Mouse (Mus musculus) cerebellum, postnatal 36 days (tissue): ENCODE data around the gene Calb2.

Source experiments
- DNase-seq, 2 experiments: peaks; one replicate each; pipeline ENCODE4 v3.0.0; 2021 to 2022; ENCODE audit warnings: mixed read lengths in 2 of 2

The Calb2 gene

GRCm38 (mm10) chr8:110168046-110168445 is at the start of gene Calb2:
TSS of gene Calb2 (minus strand) at chr8:110168210.
- DNase-seq = peak; percentile 90 to 93

GRCm38 (mm10) chr8:110217681-110218131 is 49.7 kb upstream of the Calb2 start:
- DNase-seq = peak; percentile 100

GRCm38 (mm10) chr8:110217198-110217597 is 49.2 kb upstream of the Calb2 start:
- DNase-seq = peak in 1 of 2 experiments; percentile 6

- no peak for DNase-seq
Measured at GRCm38 (mm10) chr8:110216253-110216652, 48.2 kb upstream of the Calb2 start.

- DNase-seq = no peak
Measured at GRCm38 (mm10) chr8:110215365-110215764, 47.4 kb upstream of the Calb2 start, which contains the start of gene Cmtr2. TSS of gene Cmtr2 (plus strand) at chr8:110215665.

- DNase-seq = peak in 1 of 2 experiments; percentile 23
Measured at GRCm38 (mm10) chr8:110201806-110202205, 33.8 kb upstream of the Calb2 start.

- no peak for DNase-seq
Measured at GRCm38 (mm10) chr8:110196678-110197077, 28.7 kb upstream of the Calb2 start.

GRCm38 (mm10) chr8:110188961-110189750 is 21.1 kb upstream of the Calb2 start:
- DNase-seq = no peak

- no peak for DNase-seq
Measured at GRCm38 (mm10) chr8:110185538-110185937, 17.5 kb upstream of the Calb2 start.

- no peak for DNase-seq
Measured at GRCm38 (mm10) chr8:110183748-110184147, 15.7 kb upstream of the Calb2 start.

GRCm38 (mm10) chr8:110182735-110183367 is 14.8 kb upstream of the Calb2 start:
- no peak for DNase-seq

GRCm38 (mm10) chr8:110177359-110178155 is 9.5 kb upstream of the Calb2 start:
- peak; percentile 90 to 92 for DNase-seq

- DNase-seq = peak; percentile 74 to 78
Measured at GRCm38 (mm10) chr8:110174826-110175225, 6.8 kb upstream of the Calb2 start.

- no peak for DNase-seq
Measured at GRCm38 (mm10) chr8:110172161-110172560, 4.2 kb upstream of the Calb2 start.

- no peak for DNase-seq
Measured at GRCm38 (mm10) chr8:110166270-110166669, 1.7 kb downstream of the Calb2 start.

GRCm38 (mm10) chr8:110162007-110162406 is 6.0 kb downstream of the Calb2 start:
- peak; percentile 85 to 92 for DNase-seq

GRCm38 (mm10) chr8:110152951-110153350 is 15.1 kb downstream of the Calb2 start:
- no peak for DNase-seq

- peak; percentile 66 to 76 for DNase-seq
Measured at GRCm38 (mm10) chr8:110145538-110145937, 22.5 kb downstream of the Calb2 start.

GRCm38 (mm10) chr8:110140770-110141169 is 27.2 kb downstream of the Calb2 start:
- DNase-seq = peak; percentile 37 to 53

- DNase-seq = no peak
Measured at GRCm38 (mm10) chr8:110140156-110140555, 27.9 kb downstream of the Calb2 start.

- no peak for DNase-seq
Measured at GRCm38 (mm10) chr8:110135515-110135914, 32.5 kb downstream of the Calb2 start.

- peak in 1 of 2 experiments; percentile 15 for DNase-seq
Measured at GRCm38 (mm10) chr8:110134236-110134635, 33.8 kb downstream of the Calb2 start.

GRCm38 (mm10) chr8:110130537-110130936 is 37.5 kb downstream of the Calb2 start:
- DNase-seq = peak; percentile 88 to 90
